Mouse (Mus musculus): ENCODE results near the gene Iqsec1.

The Iqsec1 gene

DNA sequence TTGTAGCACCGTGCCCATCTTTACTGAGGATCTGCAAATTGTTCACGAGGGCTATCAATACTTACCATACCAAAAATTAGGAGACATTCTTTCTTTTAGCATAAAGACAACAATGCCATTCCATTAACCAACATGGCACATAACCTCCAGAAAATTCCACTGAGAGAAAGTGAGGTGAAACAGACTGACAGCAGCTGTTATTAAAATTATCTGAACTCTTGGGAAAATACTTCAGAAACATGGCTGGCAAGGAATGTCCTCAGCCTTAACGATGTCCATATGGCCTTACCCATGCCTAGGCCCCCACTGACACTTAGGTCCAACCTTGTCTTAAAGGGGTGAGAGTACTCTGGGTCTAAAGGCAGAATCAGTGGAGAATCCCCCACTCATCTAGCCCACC, 260.7 kb downstream of the Iqsec1 start:
- DNase-seq (ENCODE audit: low spot score in 2 of 2): no peak

DNA sequence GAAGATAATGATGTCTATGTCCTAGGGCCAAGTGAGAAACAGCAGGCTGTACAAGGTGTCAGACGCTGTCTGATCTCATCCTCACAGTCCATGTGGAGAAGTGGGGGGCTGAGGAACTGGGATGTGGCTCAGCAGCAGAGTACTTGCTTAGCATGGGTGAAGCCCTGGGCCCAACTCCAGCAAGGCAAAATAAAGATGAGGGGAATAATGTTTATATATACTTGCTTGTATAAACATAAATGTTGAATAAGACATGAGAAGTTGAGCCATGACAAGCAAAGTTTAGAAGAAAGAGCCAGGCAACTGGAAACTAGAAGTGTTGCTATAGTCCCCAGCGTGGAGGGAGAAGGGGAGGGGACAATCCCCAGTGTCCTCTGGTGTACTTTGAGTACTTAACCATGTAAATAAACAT, 261.8 kb downstream of the Iqsec1 start:
- DNase-seq (ENCODE audit: low spot score in 2 of 2): no peak

DNA sequence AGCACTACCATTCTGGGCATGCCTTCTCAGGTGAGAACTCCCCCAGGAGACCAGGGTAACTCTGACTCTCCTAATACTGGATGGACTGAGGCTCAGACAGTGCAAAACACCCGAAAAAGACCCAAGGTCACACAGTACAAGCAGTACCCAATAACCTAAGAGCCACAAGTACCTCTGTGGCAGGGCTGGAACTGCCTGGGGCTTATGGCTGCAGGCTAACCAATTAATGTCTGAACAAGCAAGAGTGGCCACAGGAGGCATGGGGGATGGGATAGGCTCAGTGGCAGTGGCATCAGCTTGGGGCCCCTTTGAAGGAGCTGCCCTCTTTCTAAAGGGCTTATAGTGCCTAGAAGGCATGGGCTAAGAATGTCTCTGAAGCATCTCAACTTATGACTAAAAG, 263.0 kb downstream of the Iqsec1 start:
- no peak for DNase-seq (ENCODE audit: low spot score in 2 of 2)

DNA sequence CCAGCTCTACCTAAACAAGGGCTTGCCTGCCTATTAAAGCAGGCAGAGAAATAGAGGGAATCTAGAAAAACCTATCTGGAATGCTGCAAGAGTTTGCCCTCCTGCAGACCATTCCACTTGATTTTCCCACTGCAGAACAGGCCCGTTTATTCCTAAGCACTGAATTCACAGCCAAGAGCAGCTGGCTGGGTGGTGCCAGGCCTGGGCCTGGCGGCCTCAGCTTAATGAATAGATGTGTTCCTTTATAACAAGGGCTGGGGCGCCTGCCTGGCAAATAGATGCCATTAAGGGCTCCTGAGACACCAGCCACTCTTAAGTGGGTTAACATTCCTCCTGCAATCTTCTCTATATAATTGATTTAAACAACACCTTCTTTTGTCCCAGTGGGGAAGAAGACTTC, 265.5 kb downstream of the Iqsec1 start:
- DNase-seq (ENCODE audit: low spot score in 2 of 2): no peak

DNA sequence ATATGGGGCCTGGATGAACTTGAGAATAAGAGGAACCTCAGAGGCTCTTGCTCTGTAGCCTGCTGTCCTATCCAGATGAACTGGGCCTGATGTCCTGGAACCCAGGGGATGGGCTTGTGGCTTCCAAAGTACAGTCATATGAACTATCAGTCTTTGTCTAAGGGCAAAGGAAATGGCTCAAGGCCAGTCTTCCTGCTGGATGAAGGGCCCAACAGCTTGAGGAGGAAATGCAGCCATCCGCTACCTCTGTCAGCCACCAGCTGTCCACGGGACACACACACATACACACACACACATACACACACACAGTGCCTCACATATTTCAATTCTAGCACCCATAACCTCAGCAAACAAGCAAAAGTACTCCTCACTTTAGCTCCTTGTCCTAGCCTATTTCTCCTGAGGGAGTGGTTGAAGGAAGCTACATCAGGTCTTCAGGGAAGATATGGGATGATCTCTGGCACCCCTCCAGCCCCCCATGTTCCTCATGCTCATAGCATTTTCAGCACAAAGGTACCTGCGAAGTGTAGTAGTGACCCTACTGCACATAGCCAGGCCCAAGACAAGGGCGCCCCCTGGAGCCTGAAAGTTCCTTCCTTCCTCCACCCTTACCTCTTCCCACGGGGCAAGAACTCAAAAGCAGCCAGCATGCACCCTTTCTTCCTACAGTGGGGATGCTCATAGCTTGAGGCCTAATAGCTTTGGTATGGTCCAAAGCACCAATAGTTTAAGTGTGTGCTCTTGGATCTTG, 267.3 kb downstream of the Iqsec1 start:
- no peak for DNase-seq (ENCODE audit: low spot score in 2 of 2)

DNA sequence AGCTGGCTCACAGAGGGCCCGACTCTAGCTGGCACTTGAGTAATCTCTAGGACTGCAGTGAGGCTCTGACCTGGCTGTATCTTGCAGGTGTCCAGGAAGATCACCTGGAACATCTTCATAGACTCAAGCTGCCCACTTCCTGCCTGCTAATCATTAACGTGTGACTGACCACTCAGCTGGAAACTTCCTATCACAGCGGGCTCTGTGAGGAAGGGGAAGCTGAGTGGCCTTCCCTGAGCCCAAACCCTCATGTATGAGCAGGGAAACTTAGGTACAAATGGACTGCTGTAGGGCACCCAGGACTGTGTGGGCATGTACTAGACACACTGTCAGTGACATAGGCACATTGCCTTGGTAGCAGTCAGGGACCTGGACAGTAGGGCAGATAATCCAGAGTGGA, 268.3 kb downstream of the Iqsec1 start:
- DNase-seq (ENCODE audit: low spot score in 2 of 2): no peak

DNA sequence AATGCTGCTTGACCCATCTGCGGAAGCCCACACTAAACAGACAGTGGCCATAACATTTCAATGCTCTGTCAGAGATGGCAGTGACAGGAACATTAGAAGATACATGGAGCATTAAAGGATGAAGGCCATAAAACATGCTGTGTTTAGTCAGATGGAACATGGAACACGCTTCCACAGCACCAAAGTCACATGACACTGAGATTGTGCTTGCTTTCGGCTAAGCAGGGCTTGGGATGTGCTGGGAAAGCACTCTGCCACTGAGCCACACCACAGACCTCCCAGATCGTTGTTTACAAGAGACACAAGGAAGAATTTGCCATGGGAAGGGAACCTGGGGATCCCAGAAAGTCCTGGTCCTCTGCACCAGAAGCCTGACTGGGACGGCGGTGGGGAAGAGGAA, 269.1 kb downstream of the Iqsec1 start:
- DNase-seq (ENCODE audit: low spot score in 2 of 2): no peak

DNA sequence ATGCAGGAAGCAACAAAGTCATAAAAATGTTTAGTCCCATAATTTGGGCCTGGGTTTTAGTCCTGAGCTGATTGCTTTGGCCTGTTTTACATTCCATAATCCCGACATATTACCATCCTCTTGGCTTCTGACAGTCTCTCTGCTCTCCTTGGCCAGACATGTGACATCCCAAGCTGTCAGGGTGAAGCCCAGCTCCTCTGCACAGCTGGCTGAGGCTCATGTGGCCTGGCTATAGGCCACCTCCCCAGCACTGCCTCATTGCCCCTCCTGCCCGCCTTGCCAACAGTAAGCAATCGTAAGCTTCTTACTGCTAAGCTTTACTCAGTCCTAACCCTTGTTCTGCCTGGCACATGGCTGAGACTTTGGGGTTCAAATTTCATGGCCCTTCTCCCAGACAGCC, 270.0 kb downstream of the Iqsec1 start:
- no peak for DNase-seq (ENCODE audit: low spot score in 2 of 2)

DNA sequence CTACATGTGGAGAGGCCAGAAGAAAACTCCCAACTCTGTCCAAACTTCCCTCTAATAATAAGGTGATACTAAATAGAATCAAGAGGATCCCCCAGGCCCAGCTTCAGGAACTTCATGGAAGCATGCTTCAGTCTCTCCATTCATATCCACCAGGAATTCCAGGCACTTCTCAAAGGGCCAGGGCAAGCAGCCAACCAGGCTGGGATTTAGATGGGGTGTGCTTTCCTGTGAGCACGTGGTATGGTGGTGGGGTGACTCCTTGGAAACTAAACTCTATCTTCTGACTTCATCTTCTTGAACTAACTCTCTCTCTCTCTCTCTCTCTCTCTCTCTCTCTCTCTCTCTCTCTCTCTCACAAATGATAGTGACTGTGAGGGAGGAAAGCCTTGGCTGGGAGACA, 270.8 kb downstream of the Iqsec1 start:
- no peak for DNase-seq (ENCODE audit: low spot score in 2 of 2)

DNA sequence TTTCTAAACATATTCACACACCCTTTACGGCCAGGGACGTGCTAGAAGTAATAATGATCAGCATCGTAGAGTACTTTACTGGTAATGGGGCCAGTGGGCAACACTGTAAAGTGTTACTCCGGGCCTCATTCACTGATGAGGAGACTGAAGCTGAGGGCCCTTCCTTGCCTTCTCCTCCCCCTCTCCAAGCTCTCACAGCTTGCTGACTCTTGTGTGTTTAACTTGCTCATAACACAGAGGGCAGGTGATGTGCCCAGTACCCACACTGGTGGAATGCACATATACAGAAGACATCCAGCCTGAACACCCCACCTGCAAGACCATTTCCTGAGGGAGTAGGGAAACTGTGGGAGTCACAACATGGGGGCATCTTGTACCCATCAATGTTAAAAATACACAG, 271.6 kb downstream of the Iqsec1 start:
- no peak for DNase-seq (ENCODE audit: low spot score in 2 of 2)

DNA sequence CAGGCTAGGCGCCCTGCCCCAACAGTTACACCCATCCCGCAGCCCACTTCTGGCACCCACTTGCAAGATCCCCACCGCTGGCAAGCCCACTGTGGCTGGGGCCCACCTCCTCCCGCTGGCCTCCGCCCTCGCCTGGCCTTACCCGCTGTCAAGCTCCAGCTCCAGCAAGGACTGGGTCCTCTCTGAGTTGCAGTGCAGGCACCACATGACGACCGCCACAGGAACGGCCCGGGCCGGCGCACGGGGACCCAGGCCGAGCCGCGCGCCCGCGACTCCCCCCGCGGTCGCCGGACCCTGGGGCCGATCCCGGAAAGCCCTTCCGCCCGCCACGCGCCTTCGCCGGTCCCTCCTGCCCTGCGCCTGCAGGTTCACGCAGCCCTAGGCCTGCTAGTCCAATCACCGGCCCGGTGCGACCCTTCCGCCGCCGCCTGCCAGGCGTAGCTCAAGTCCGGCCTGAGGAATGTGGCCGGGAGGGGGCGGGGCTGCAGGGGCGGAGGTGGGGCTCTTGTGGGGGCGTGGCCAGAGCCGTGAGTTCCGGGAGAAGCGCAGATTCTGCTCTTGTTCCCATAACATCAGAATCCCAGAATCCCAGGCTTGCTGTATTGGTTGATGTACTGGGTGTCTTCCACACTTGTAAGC, 272.3 kb downstream of the Iqsec1 start:
- DNase-seq (ENCODE audit: low spot score in 2 of 2): no peak

DNA sequence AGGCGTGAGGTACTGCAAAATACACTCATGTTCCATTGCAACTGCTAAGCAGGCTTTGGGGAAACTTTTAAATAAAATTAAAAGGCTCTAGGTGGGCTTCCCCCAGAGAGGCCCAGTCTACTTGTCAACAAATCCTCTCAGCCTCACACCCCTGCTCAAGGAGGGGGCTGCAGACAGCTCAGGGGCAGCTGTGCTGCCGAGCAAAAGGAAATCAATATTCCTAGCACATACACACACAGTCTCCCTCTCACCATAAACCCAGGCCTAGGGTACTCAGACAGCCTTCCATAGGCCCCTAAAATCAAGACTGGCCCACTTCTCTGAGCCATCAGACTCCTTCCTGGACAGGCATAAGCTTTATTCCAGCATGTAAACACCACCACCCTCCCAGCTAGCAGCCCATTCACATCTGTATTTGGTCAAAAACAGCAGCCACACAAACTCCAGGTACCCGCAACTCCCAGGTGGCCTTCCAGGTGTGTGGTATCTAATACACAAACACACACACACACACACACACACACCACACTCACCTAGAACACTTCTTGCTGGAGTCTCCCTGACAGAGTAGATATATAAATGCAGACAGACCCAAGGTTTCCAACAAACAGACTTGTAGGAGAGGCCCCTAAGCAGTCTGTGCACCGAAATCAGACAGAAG, 273.1 kb downstream of the Iqsec1 start:
- DNase-seq (ENCODE audit: low spot score in 2 of 2): no peak

DNA sequence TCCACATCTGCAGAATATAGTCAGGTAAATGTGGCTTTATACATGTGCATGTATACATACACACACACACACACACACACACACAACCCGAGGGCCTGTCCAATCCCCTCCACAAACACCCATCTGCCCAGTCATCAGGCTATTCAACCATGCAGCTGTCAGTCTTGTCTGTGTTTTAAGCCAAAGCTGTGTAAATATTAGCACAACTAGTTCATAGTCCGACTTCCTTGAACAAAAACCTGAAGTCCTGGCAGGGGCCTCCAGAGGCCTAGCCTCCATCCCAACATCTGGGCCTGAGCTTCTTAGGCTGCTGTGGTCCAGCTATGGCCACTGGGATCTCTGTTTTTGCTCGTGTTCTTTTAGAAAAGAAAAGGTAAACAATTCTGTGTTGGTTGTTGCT, 274.8 kb downstream of the Iqsec1 start:
- no peak for DNase-seq (ENCODE audit: low spot score in 2 of 2)

DNA sequence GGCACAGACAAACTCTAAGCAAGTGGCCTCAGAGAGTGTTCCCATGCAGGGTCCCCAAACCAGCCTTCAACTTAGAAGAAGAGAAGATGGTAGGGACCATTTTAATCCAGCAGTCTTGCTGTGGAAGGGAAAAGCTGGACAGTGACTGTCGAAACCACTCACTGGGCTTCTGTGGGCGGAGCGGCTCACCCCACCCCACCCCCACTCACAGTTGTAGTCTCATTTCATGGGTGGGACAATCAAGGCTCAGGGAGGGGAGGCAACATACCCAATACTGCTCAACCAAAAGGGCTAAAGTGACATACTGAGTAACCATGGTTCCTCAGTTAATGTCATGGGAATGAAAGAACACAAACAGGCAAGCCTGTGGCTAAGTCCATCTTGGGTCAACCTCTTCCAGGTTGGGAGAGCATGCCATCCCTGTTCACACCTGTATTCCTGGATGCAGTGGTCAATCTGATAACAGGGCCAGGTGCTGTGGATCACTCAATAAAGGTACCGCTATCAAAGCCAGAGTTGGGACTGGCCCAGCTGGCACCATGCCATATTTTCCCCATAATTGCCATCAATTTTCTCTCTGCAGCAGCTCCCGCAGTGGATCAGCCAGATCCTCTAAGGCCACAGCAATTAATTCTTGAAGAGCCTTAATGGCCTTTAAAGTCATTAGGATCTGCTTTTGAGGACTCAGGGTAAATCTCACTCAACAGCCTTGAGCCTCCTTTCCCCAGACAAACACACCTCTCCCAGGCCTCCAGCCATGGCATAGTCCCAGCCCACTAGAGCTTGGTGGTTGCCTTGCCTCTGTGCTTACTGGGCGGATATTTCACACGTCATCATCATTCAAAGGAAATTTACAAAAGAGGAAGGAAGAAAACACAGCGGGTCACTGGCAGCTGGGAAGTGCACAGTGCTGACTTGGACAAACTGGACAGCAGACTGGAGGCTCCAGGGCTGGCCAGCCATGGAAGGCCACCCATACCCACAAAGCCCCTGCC, 275.7 kb downstream of the Iqsec1 start:
- no peak for DNase-seq (ENCODE audit: low spot score in 2 of 2)

DNA sequence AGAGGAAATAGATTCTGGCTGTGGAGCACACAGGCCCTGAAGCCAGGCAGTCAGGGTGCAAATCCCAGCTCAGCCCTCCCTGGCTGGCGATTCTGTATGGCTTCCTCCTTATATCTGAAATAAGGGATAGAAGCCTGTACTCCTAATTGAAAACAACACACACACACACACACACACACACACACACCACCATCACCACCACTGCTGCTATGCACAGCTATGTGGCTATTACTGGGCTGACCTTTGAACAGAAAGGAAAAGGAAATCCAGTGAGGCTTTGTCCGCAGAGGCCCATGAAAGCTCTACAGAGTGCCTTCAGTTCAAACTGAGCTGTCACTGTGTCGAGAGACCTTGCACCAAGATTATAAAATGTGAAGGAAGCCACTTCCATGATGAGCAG, 276.4 kb downstream of the Iqsec1 start:
- no peak for DNase-seq (ENCODE audit: low spot score in 2 of 2)

DNA sequence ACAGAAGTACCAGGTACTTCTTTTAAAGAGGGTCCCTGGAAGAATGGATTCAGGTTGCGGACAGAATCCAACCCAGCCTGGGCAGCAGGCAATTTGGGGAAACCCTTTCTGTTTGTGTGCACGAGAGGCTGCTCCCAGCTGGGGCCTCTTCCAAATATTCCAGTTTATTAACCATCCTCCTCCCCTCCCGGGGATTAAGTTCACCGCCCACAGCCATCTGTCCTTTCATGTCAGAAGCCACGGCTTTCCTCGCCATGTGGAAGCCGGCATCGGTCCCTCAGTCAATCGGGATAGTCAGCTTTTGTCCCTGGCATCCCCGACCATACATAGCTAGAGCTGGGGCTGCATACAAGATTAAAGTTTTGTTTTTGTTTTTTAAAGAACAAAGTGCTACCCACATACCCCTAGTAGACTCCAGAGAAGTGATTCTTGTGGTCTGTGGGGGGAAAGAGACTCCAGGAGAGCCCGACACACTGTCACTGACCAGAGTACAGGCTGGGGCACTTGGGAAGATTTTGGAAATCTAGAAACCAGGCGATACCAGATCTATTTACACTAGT, 276.9 kb downstream of the Iqsec1 start:
- no peak for DNase-seq (ENCODE audit: low spot score in 2 of 2)

DNA sequence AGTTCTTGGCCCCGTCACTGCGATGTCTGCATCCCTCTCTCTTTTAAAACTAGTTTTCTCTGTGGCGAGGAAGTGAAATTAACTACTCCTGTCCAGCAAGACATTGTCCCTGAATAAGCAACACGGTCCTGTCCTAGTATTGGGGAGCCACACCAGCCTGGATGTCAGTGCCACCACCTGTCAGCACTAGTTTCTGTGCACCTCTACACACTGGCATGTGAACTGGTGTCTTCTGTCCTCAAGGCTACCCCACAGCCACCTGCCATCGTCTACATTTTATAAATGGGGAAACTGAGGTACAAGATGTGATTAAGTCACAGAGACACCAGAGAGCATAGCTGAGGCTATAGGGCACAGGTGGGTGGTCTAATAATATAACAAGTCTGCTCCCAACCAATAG, 277.7 kb downstream of the Iqsec1 start:
- DNase-seq (ENCODE audit: low spot score in 2 of 2): no peak

DNA sequence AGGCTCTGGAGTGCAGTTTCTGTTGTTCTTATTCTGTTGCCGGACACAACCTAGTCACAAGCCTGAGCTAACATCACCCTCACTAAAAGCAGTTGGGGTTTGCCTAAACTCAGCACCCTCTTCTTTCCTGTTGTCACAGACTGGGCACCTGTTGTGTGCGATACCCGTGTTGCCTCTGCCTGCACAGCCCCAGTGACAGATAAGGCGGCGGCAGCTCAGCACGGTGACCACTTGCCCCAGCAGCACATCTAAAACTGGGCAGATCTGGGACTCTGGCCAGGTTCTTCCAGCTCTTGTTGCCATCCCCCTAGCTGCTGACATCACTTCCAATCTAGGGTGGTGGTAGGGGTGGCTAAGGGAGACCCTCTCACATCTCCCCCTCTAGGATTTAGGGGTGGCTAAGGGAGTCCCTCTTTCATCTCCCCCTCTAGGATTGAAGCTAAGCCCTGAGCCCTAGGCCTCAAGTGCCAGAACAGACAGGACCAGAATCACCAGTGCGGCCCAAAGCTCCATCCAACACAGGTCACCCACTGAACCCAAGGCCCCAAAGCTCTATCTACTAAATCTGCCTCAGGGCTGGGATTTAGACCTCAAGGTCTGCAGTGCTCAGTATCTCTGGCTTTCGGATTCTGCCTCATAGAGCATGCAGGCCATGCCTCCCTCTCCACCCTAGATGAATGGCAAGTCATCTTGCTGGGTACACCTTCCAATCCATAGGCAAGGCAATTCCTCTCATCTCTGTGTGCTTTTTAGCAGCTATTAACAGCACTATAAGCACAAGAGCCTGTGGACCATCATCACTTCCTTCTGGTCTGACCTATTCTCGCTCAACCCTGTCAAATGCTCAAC, 278.3 kb downstream of the Iqsec1 start:
- no peak for DNase-seq (ENCODE audit: low spot score in 2 of 2)

DNA sequence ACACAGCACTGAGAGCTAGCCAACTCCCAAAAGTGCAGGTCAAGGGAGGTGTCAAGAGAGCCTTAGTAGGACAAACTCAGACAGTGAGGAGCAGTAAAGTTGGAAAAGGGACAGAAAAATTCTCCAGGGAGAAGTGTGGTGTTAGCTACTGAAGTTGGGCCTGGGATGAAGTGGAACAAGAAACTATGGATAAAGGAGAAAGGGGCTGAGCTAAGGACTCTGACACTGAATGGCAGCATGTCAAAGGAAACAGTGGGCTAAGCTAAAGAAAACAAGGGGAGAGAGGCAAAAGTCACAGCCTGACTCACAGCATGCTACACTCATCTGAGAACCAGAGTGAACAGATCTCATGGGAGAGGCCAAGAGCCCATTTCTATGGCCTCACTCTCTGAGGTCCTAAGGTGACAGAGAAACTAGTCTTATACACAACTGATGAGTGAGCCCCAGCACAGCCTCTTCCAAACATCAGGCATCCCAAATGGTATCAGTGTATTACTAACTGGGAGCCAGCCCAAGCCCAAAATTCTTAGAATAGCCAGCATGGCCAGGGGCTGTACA, 280.3 kb downstream of the Iqsec1 start:
- DNase-seq (ENCODE audit: low spot score in 2 of 2): no peak

DNA sequence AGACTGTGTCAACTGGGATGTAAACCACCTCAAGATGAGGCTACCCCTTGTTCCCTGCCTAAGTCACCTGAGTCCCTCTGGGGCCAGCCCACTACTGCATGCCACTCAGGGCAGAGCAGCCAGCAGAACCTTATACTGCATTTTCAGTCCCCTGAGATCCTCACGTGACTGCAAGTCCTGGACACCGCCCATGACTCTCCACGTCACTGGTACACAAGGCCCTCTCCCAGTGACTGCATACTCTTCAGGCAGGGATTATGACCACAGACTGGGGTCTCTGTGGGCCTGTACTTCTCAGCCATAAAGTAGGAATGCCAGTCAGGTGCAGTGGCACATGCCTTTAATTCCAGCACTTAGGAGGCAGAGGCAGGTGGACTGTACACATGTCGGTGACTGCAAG, 281.3 kb downstream of the Iqsec1 start:
- DNase-seq (ENCODE audit: low spot score in 2 of 2): no peak
